Mouse (Mus musculus) T-helper 2 cell (primary cell): ENCODE results near the gene Cdca3.

Experiments
- in situ Hi-C: fragments of 300-600 bp; cut with MboI, MseI; formaldehyde crosslinking; loops from one replicate; pipeline ENCODE4 v1.15.1; 2025; ENCODE audit warnings: high pct_unique_total_duplicates

The Cdca3 gene

DNA sequence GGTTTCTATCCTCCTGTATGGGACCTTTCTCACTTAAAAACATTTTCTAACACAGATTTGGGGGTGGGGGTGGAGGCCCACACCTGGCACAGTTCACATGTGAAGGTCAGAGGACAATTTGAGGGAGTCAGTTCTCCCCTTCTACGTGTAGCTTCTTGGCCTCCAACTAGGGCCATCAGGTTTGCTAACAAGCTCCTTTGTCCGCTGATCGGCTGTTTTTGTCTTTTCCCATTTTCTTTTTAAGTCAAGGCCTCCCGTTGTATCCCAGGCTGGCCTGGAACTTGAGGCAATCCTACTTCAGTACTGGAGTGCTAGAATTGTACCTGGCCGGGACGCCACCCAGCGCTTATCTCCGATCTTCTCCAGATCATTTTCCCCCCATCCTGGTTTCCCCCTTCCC is 2.3 kb downstream of the Cdca3 start:
- in situ Hi-C loops: no loop called here

DNA sequence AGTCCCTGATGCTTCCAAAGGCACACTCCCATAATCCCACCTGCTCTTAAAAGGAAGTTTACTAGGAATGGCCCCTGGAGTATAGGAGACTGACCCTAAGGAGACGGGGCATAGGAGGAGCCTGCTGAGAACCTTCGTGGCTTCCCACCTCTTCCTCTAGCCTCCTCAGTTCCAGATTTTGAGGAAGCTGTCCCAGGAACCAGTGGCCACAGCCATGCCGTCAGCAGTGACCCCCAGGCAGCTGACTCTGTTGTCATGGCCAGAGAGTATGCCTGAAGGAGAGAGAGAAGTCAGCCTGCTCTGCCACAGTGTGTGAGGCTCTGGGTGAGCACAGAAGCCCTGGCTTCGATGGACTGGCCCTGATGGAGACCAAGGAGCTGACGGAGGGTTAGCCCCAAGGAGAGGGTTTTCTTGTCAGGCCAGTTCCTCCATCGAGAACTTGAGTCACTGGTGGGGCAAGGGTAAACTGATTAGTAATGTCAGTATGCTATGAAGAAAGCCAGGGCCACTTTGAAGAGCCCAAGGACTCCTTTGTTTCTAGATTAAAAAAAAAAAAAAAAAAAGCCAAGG is 5.2 kb downstream of the Cdca3 start:
- in situ Hi-C loops: no loop called here

DNA sequence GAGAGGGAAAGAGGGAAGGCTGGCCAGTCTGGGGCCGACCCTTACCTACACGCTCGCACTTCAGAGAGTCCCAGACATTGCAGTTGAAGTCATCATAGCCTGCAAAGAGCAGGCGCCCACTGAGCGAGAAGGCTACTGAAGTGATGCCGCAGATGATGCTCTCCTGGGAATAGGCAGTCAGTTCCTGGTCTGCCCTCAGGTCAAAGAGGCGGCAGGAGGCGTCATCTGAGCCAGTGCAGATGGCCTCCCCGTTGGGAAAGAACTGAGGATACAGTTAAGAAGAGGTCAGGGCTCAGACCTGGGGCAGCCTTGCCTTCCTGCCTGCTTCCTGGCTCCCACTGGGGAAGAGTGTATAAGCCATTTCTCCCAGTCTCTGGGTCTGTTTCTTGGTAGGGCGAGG is 6.2 kb downstream of the Cdca3 start:
- in situ Hi-C loops: no loop called here

DNA sequence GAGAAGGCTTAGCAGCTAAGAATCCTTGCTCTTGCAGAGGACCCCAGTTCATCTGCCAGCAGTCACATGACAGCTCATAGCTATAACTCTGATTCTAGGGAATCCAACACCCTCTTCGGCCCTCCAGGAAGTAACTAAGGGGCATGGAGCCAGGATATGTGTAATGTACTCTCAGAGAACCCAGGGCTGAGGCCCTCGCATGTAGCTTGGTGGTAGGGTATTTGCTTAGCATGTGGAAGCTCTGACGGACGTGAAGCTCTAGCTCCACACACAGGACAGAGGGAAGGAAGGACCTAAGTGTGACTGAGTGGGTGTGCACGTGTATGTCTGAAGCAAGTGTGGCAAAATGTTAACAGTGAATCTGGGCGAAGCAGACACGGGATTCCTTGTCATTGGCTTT is 7.1 kb downstream of the Cdca3 start:
- in situ Hi-C loops: no loop called here

DNA sequence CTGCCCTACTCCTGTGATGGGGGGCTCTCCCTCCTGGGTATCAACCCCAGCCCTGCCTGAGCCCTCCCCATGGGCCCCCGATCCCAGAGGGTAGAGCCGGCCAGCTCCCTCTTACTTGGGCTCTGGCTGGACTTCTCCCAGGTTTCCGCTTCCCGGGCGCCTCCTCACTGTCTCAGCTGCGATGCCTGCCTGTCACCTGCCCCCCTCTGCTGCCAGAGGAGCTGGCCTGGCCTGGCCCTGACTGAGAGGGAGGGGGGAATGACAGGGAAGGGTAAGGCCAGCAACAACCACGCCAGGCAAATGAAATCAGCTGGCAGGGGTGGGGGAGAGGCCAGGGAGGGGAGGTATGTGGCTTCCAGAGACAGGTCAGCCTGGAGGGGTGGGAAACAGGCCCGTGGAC is 10.5 kb downstream of the Cdca3 start:
- in situ Hi-C loops: no loop called here

DNA sequence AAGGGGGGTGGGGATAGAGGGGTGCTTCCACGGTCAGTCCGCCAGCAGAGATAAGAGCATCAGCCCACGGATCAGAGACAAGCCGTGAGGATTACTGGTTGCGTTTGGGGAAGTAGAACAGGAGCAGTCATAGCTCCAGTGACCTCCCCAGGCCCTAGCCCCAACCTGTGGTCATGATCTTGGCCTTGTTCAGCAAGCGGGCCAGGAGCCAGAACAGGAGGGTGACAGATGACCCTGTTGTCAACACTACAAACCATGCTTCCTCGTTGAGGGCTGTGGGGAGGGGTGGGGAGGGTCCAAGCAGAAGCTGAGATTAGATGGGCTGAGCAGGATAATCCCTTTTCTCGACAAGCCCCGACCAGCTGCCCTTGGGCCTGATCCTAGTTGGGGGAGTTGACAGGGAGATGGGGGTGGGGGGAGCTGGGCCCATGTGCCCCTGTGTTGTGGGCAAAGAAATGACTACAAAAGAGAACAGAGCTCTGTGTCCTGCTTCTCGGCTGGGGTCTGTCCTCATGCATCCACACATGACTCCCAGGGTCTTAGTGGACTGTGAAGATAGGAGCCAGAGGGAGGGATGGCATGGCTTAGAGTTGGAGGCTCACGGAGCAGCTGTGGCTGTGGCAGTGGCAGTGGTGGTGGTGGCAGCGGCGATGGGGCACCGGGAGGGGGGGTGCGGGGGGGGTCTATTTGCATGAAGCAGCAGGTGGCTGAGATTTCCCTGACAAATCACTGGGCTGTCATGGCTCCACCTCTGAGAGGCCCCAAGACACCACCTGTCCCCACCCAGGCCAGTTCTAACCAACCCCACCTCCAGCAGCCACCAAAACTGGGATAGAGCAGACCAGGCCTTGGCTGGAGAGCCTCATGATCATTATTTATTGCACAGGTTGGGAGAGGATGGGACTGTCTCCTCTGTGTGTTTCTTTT is 11.2 kb downstream of the Cdca3 start, which contains the start of gene Gnb3:
Gnb3 (minus strand) TSS at position 35 of the 927 bp plus-strand sequence.
- in situ Hi-C loops: no loop called here

DNA sequence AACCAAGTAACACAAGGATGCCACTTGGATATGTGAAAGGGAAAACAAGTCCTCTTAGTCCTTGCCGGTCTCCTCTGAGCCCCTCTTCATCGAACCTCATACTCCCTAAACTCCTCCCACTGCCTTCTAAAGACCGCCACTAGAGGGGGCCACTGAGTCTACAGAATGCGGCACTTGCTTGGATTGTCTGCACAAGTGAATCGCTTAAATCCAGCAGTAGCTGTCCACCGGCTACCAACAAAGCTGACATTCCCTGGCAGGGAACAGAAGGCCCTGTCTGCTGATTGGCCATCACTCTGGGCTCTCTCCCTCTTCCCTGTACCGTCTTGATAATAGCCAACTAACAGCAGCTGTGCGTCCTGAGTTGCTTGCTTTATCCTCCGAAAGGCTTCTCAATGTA is 18.0 kb downstream of the Cdca3 start:
- in situ Hi-C loops: no loop called here

DNA sequence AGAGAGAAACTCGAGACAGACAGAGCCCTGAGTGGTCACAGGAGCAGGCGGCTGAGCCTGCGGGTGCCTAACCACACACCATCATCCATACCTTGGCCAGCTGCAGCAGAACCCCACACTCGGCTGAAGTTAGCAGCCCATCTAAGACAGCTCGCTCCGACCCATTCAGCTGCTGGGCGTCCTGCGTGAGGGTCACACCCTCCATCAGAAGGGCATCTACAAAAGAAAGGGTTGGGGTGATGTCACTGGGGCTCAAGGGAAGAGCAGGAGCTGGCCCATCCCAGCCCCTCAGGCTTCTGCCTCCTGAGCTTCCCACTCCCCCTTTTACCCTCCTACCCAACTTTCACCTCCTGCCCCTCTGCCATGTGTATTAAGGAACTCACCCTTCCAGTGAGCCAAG is 21.2 kb downstream of the Cdca3 start:
- in situ Hi-C loops: loop anchor here (10.0 kb wide), 1 partner anchor 184 kb away; the partner anchor contains the start of gene Ing4

DNA sequence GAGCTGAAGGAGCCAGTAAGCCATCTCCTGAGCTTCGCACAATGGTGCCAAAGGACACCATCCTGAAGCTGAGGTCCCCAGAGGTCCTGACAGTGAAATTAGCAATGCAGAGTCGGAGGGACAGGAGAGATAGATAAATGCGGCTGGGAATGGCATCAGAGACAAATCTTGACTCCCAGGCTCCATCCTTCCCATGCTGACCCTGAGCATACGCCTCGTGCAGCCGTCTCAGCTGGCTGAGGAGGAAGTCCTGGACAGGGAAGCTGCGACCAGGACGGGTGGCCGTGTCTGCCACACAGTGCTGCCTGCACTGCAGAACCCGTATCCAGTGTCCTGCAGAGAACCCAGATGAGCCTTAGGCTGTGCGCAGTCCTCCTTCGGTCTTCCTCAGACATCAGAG is 25.3 kb downstream of the Cdca3 start:
- in situ Hi-C loops: loop anchor here (5.0 to 10.0 kb wide), 2 partner anchors 78 to 180 kb away; partner anchors contain the start of genes Ing4 and Mlf2

DNA sequence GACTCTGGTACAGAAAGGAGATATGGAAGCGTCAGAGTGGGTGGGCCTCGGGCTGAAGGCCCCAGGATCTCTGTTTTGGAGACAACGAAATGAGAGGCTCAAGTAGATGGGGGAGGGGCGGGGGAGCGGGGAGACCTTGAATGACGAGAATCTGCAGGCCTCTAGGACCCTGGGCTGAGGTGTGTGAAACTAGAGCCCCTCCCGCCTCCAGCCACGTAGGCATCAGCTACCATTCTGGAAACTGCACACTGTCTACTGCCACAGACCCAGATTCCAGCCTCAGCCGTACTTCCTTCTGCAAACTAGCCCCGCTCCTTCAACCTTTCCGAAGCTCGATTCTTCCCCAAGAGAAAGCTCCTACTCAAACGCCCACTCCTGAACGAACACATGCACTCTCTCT is 27.0 kb downstream of the Cdca3 start:
- in situ Hi-C loops: loop anchor here (5.0 to 10.0 kb wide), 2 partner anchors 76 to 178 kb away; partner anchors contain the start of genes Ing4 and Mlf2

DNA sequence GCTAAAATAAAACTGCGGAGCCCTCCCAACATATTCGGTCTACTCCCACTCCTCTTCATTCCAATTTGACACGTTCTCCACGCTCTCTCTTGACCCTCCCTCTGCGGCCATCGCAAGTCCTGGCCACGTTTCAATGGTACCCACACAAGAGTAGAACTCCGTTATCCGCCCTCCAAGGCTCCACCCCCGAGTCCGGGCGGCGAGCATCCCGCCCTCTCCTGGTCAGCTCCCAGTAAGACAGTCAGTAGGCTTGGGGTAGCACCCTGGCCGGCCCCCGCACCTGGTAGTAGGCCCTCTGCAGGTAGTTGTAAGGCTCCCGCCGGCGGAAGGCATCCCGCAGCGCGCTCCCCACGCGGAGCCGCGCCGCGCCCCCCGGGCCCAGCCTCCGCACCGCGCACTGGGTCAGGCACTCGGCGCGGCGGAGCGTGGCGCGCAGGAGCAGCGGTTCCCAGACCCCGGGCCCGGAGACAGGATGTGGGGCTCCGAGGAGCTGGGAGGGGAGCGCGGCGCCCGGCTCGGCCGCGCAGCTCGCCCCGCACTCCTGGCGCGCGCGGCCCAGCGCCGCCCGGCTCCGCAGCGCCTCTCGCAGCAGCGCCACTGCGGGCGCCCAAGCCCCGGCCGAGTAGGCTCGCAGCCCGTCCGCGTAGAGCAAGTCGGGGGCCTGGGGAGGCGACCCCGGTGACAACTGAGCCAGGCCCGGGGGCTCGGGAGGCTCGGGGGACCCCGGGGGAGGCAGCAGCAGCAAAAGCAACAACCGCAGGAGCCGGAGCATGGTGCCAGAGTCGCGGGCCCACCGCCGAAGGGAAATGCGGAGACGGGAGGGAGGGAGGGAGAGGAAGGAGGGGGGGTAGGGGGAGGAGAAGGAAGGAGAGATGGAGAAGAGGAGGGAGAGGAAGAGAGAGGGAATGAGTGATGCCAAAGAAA is 27.8 kb downstream of the Cdca3 start, which contains the start of gene P3h3:
P3h3 (minus strand) TSS at position 837 of the 924 bp plus-strand sequence.
- in situ Hi-C loops: loop anchor here (5.0 to 10.0 kb wide), 2 partner anchors 75 to 178 kb away; partner anchors contain the start of genes Ing4 and Mlf2

DNA sequence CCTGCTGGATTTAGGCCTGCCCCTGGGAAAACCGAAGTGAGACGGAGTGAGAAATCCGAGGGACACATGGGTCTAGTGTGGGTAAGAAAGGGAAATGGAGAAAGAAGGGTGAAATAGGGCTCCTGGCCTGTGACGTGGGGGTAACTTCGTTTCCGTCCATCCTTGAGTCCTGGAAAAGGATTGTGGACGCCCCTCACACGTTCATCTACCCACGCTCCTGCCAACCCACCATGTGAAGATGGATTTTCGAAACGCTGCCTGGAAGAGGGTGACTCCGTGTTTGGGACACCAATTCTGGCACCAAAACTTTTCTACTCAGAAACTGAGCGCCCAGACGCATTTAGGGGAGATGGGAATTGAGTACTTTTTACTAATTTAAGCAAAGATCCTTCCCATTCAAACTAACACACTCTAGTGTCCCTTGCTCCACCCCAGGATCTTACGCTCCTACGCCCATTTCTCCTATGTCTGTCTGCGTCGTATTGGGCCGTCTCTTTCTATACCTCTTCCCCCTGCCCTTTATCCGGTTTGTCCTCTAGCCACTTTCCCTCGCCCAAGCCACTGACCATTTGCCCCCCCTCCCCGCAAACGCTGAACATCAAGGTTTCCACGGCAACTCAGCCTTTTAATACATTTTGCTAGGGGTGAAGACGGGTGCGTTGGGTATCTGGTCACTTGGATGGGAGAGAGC is 28.6 kb downstream of the Cdca3 start:
- in situ Hi-C loops: loop anchor here (5.0 to 10.0 kb wide), 2 partner anchors 74 to 177 kb away; partner anchors contain the start of genes Ing4 and Mlf2

DNA sequence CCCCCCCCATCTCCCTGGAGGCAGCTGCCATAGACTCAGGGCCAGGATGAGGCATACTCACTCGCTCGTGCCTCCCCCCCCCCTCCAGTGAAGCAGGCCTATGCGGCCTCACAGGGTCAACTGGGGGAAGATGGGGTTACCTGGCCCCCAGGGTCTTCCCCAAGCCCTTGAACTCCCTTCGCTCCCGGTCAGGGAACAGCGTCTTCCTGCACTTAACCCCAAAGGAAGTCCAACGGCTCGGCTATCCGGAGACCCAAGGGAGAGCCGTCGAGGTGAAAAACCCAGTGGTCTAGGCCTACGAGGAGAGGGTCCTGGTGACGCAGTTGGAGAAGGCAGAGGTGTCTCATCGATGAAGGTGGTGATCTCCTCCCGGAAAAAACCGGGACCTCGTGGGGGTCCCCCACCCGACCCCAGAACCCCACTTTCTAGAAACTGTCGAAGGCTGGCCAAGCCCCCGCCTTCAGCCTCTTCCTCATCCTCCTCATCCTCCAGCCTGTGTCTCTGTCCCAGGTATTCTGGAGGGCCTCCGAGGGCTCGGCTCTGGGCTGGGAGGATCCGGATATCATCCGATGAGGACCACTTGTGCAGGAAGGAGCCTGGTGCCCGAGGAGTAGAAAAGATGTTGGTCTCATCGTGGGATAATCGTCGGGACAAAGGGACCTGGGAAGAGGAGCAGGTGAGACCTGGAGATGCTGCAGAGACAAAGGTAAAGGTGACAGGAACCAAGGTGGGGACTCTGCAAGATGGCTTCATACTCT is 29.4 kb downstream of the Cdca3 start:
- in situ Hi-C loops: loop anchor here (5.0 to 10.0 kb wide), 2 partner anchors 74 to 176 kb away; partner anchors contain the start of genes Ing4 and Mlf2

DNA sequence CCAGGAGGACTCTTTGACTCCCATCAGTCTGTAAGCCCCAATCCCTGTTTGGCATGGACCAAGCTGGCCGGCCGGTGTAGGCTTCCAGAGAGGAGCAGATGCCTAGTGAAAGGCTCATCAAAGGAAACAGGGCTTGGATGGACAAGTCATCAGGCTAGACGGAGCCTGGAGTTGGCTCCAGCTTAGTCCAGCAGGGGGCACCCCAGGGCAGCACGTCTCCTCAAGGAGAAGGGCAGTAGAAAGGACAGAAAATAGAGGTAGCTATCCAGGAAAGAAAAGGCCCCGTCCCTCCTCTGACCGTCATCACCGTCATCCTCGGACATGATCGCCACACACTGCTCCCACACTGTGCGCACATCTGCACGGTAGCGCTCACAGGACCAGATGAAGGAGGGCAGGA is 30.4 kb downstream of the Cdca3 start:
- in situ Hi-C loops: loop anchor here (5.0 to 10.0 kb wide), 2 partner anchors 73 to 175 kb away; partner anchors contain the start of genes Ing4 and Mlf2

DNA sequence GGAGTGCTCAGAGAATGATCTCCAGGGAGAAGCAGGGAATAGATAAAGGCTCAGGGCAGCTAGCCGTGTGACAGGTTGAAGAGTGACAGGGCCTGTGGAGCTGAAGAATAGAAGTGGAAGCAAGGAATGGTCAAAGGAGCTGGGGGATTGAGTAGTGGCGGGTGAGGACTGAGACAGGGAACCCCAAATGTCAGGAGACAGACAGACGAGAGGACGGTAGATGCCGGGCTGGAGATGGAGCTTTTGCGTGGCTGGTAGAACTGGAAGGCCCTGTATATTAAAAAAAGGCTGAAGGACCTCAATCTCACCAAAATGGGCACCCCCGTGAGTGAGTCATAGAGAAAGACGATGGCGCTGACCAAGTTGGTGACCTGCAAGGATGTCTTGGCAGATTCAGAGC is 31.2 kb downstream of the Cdca3 start:
- in situ Hi-C loops: no loop called here

DNA sequence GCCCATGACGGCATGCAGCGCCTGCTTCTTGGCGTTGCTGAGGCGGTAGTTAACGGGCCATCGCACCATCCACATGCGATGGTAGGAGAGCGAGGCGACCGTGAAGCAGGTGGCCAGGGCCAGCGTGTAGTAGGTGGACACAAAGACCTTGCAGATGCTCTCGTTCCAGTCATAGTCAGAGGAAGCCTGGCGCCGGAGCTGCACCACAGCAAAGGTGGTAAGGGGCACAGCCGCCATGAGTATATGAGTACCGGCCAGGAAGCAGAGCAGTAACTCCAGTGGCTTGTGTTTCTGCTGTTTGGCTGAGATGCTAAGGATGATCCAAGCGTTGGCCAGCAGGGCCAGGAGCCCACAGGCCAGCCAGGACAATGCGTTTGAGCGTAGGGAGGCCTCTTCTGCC is 31.9 kb downstream of the Cdca3 start:
- in situ Hi-C loops: no loop called here

DNA sequence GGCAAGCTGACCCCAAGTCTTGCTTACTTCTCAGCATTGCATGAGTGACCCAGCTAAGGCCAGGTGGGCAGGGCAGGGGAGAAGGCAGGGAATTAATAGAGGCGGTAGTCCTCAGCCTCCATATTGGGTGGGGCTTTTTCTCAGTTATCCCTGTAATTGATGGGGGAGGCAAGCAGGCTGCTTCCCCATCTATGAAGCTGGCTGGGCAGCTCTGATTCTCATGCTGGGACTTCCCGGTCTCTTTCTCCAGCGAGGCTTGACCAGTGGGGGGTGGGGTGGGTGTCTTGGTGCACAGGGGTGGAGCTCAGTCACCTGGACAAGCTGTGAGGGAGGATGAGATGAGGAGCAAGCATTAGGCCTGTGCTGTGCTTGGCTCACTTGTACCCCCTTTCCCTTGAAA is 32.5 kb downstream of the Cdca3 start:
- in situ Hi-C loops: no loop called here

DNA sequence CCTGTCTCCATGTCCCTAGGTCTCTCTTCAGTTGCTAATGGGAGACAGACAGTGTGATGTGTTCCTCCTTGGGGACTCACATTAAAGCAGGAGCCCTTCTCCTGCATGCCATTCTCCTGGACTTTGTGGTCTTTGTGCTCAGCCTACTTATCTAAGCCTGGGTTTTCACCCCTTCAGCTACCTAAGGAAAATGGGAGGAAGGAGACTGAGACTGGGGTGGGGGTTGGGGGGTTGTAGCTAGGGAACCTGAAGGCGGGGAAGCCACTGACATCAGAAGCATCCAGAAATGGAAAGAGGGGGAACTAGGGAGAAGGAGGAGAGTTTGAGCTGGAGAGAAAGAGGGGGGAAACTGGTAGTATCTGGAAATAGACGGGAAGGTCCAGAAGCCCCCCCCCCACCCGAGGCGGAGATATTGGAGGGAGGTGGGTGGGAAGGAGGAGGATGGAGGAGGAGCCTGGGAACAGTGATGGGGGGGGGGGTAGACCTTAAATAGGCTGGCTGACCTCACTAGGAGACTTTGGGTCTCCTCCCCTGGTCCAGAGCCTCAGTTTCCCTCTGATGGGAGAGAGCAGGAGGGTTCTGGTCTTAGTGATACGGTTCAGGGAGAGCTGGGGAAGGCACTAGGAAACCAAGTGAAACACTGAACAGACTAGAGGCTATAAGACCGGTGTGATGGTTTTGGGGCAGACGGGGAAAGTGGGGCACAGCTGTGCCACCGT is 33.2 kb downstream of the Cdca3 start:
- in situ Hi-C loops: no loop called here

DNA sequence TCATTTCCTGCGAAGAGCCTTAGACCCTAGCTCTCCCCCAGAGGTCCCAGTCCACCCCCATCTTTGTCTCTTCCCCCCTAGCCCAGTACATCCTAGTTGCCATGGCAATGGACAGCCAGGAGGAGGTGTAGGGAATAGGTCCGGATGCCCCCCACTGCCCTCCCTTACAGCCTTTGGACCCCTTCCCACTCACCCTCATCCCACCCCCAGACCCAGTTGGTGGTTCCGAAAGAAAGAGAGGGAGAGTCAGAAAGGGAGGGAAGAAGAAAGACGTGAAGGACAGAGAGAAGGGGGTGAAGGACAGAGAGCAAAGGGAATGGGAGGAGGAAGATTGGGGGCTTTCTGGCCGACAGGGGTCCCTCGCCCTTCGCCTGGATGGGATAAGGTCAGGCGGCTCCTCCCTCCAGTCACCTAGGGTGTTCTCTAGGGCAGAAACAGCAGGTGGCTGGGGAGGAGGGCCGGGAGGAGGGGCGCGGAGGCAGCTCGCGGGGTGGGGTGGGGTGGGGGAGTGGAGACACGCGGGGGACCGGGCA is 33.8 kb downstream of the Cdca3 start:
- in situ Hi-C loops: no loop called here
